Mouse (Mus musculus) hindbrain, postnatal 0 days (tissue): ENCODE results near the gene Rps29. TPM values are rescaled to one million over a fixed set of nuclear protein-coding genes. Genes with fewer than 3 reads are reported as not detected.
A peak's percentile ranks its signal among the peaks of the same experiment; 100 is the strongest.

ENCODE experiments used
- ATAC-seq: fragments of 200-750 bp; cut with Nextera tagmentation; 2 replicates; pipeline ENCODE4 v1.8.0; 2017; ENCODE audit warnings: mild to moderate bottlenecking, moderate TSS enrichment, moderate library complexity
- DNase-seq: peaks from one replicate; pipeline ENCODE4 v3.0.0-alpha.2; 2015; ENCODE audit warnings: low spot score
- H3K27ac ChIP-seq: fragments of 300-500 bp; sonication (generic); 2 replicates; pipeline ENCODE4 v1.5.1; 2014; ENCODE audit warnings: mild to moderate bottlenecking
- H3K27me3 ChIP-seq: fragments of 300-500 bp; sonication (generic); 2 replicates; pipeline ENCODE4 v1.6.1; 2014; ENCODE audit warnings: low read length, mixed read lengths; ENCODE audit not compliant: insufficient read depth
- H3K36me3 ChIP-seq: fragments of 300-500 bp; sonication (generic); 2 replicates; pipeline ENCODE4 v1.6.1; 2014; ENCODE audit warnings: low read length, mixed read lengths; ENCODE audit not compliant: insufficient read depth
- H3K4me1 ChIP-seq: fragments of 300-500 bp; sonication (generic); 2 replicates; pipeline ENCODE4 v1.6.1; 2014; ENCODE audit warnings: antibody characterized with exemption, low read length, mixed read lengths; ENCODE audit not compliant: insufficient read depth
- H3K4me2 ChIP-seq: fragments of 300-500 bp; sonication (generic); 2 replicates; pipeline ENCODE4 v1.6.1; 2014; ENCODE audit warnings: low read depth, mild to moderate bottlenecking, low read length, moderate library complexity, mixed read lengths
- H3K4me3 ChIP-seq: fragments of 300-500 bp; sonication (generic); 2 replicates; pipeline ENCODE4 v1.5.1; 2014; ENCODE audit warnings: low read length
- H3K9ac ChIP-seq: fragments of 300-500 bp; sonication (generic); replicated peaks from 2 replicates; pipeline ENCODE4 v1.6.1; 2014; ENCODE audit warnings: mild to moderate bottlenecking, low read length, moderate library complexity, mixed read lengths
- H3K9me3 ChIP-seq: fragments of 300-500 bp; sonication (generic); 2 replicates; pipeline ENCODE4 v1.6.1; 2016; ENCODE audit warnings: low read length, mixed read lengths
- CTCF ChIP-seq: IDR thresholded peaks from 2 replicates; pipeline ENCODE4 v1.5.1; 2016; ENCODE audit warnings: antibody characterized with exemption, control low read depth, low read depth
- WGBS: fragments of 180-500 bp; shearing (Covaris S2); extraction: QIAGEN DNeasy Blood & Tissue Kit; methylation state at CpG from one replicate; pipeline ENCODE4 v1.1.7; 2014; 5-methylcytosine and 5-hydroxymethylcytosine counted together
- polyA plus RNA-seq: library from polyadenylated mRNA; unstranded; fragments of >200 nt; fragmentation: Nextera tagmentation; extraction: Ambion mirVana; gene quantifications from 2 replicates; pipeline ENCODE4 v1.2.1, GENCODE M21; 2015
- total RNA-seq: library from RNA; depleted of rRNA; stranded (reverse); fragments of >200 nt; gene quantifications from 2 replicates; pipeline ENCODE4 v1.2.3, GENCODE M21; 2014

Gene Rps29
- total and polyA plus RNA-seq, 2 experiments from 2014 or later: 153 to 1,492 TPM

DNA sequence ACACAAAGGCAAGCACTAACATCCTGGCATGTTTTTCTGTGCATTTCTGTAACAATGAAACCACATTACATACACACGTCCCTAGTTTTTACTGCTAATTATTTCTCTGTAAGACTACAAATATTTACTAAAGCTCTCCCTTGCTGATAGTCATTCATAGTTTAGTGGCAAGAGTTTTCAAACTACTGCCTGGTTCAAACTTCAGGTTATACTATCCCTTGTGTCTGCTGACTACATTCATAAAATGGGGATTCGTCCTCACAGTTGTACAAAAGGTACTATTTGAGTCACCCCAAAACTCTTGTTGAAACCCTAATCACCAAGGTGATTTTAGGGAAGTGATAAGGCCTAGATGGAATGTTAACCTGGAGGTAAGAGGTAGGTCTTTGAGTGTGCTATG lies 3.1 kb downstream of the Rps29 start:
- TF ChIP-seq CTCF: no peak
- no peak for DNase-seq
- Histone ChIP-seq H3K4me1 (no peaks in the 10 kb centered on the region), H3K4me2 (no peak overlapping the region), H3K4me3 (no peak overlapping the region), H3K27me3 (no peaks in the 10 kb centered on the region), H3K27ac (no peak overlapping the region), H3K9me3 (no peaks in the 10 kb centered on the region), H3K36me3 (peaks cover 11% of the 10 kb centered on the region; the same call in 1 of the 2 replicates), H3K9ac (no peak overlapping the region)
- ATAC-seq: no peak
- 82% methylated on average over 2 of the region's 2 CpGs for WGBS

DNA sequence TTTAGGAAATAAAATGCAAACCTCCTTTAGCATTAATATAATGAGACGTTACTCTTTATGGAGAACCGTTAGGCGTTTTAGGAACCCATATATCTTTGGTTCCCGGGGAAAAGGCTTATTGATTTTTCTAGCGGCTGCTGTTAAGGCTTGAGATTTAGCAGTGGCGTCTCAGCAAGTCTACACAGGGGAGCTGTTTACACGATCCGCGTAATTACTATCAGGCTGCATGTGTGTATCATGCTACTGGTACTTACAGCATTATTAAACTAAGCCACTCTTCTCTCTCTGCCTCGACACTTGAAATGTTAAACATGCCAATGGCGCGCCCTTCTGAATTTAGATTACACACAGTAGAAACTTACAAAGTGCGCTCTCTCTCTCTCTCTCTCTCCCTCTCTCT lies 8.9 kb downstream of the Rps29 start:
- no peak overlapping the region for H3K4me3 ChIP-seq
- TF ChIP-seq CTCF: no peak
- H3K9ac ChIP-seq: no peak overlapping the region
- H3K27me3 ChIP-seq: no peaks in the 10 kb centered on the region
- ATAC-seq (no peak), DNase-seq (peak; percentile 43)
- no peaks in the 10 kb centered on the region for H3K36me3 ChIP-seq
- H3K4me1 ChIP-seq: no peaks in the 10 kb centered on the region
- WGBS: 72% methylated on average over 13 of the region's 13 CpGs
- H3K9me3 ChIP-seq: no peaks in the 10 kb centered on the region
- no peak overlapping the region for H3K27ac ChIP-seq
- no peak overlapping the region for H3K4me2 ChIP-seq

GRCm38 (mm10) chr12:69147166-69147735 lies 11.7 kb downstream of the Rps29 start:
- no peak overlapping the region for H3K4me3 ChIP-seq
- H3K27ac ChIP-seq: no peak overlapping the region
- H3K9me3 ChIP-seq: no peaks in the 10 kb centered on the region
- DNase-seq: no peak
- H3K36me3 ChIP-seq: no peaks in the 10 kb centered on the region
- WGBS: 94% methylated on average over 5 of the region's 5 CpGs
- no peaks in the 10 kb centered on the region for H3K27me3 ChIP-seq
- TF ChIP-seq CTCF: no peak
- H3K4me1 ChIP-seq: no peaks in the 10 kb centered on the region
- no peak overlapping the region for H3K9ac ChIP-seq
- ATAC-seq: no peak
- H3K4me2 ChIP-seq: no peak overlapping the region

DNA sequence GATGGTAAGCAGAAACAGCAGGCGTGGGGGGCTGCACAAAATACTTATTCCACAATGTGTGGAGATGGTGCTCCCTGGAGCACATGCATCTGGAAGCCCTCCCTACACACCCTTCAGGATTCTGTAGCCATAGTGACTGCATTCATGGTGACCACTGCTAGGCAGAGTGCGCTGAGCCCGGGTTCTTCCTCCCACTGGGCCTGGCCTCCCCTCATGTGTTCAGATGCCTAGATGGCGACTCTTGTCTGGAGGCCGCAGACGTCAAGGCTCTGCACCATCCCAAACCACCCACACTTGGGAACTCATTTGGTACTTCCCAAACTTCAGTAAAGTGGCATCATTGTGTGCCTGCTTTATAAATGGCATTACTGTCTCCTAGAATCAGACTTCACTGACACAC lies 15.5 kb downstream of the Rps29 start:
- no peak for TF ChIP-seq CTCF
- H3K9ac ChIP-seq: no peak overlapping the region
- no peaks in the 10 kb centered on the region for H3K36me3 ChIP-seq
- no peaks in the 10 kb centered on the region for H3K9me3 ChIP-seq
- no peak overlapping the region for H3K27ac ChIP-seq
- WGBS: 68% methylated on average over 6 of the region's 6 CpGs
- no peak overlapping the region for H3K4me2 ChIP-seq
- ATAC-seq: no peak
- no peak overlapping the region for H3K4me3 ChIP-seq
- no peak for DNase-seq
- H3K4me1 ChIP-seq: no peaks in the 10 kb centered on the region
- no peaks in the 10 kb centered on the region for H3K27me3 ChIP-seq

- no peak overlapping the region for H3K4me3 ChIP-seq
- no peaks in the 10 kb centered on the region for H3K4me1 ChIP-seq
- H3K4me2 ChIP-seq: no peak overlapping the region
- no peak for DNase-seq
- no peak overlapping the region for H3K27ac ChIP-seq
- H3K36me3 ChIP-seq: no peaks in the 10 kb centered on the region
- TF ChIP-seq CTCF: no peak
- no peaks in the 10 kb centered on the region for H3K27me3 ChIP-seq
- no peak overlapping the region for H3K9ac ChIP-seq
- no peaks in the 10 kb centered on the region for H3K9me3 ChIP-seq
- 91% methylated on average over 7 of the region's 7 CpGs for WGBS
- no peak for ATAC-seq
Measured at GRCm38 (mm10) chr12:69139841-69140240, 19.1 kb downstream of the Rps29 start.

GRCm38 (mm10) chr12:69139201-69139600 lies 19.8 kb downstream of the Rps29 start:
- Histone ChIP-seq H3K9me3 (no peaks in the 10 kb centered on the region), H3K4me2 (no peak overlapping the region), H3K4me1 (no peaks in the 10 kb centered on the region), H3K9ac (no peak overlapping the region), H3K27ac (no peak overlapping the region), H3K27me3 (no peaks in the 10 kb centered on the region), H3K36me3 (no peaks in the 10 kb centered on the region), H3K4me3 (no peak overlapping the region)
- peak; percentile 42 for TF ChIP-seq CTCF
- DNase-seq: peak; percentile 42
- no peak for ATAC-seq
- 83% methylated on average over 3 of the region's 3 CpGs for WGBS

DNA sequence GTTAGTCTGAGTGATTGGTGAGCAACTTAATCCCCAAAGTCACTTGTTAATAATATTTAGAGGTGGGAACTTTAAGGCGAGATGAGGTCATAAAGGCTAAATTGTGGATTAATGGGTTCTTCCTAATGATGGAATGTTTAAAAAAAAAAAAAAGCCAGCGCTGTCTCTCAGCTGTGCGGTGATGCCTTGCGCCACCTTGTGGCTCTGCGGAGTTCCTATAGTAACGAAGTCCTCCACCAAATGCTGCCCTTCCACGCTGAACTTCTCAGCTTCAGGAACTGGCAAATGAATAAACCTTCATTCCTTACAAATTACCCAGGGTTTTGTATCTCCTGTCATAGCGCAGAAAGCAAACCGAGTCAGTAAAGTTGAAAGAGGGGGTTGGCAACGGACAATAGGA lies 27.0 kb downstream of the Rps29 start:
- peak; percentile 86 for TF ChIP-seq CTCF
- no peaks in the 10 kb centered on the region for H3K36me3 ChIP-seq
- H3K4me3 ChIP-seq: no peak overlapping the region
- H3K27me3 ChIP-seq: no peaks in the 10 kb centered on the region
- H3K4me2 ChIP-seq: no peak overlapping the region
- 9% methylated on average over 10 of the region's 10 CpGs for WGBS
- H3K4me1 ChIP-seq: no peaks in the 10 kb centered on the region
- no peaks in the 10 kb centered on the region for H3K9me3 ChIP-seq
- H3K9ac ChIP-seq: no peak overlapping the region
- ATAC-seq (0 out of 2 replicates have a peak, but pooled peaks have one; percentile 61), DNase-seq (peak; percentile 87)
- no peak overlapping the region for H3K27ac ChIP-seq
